Mouse (Mus musculus): ENCODE measurements at regions not wholly inside any gene's neighbourhood (a gene's known extent, or its start where the extent isn't known, plus 50 kb on each side); places are given as distances from the start of the nearest gene placed in this dataset.

GRCm38 (mm10) chr9:46824703-46825102 is 173.8 kb upstream of the Gm4791 start:
- no peak for DNase-seq (ENCODE audit: low spot score in 2 of 2)

GRCm38 (mm10) chr9:46819808-46820207 is 178.7 kb upstream of the Gm4791 start:
- no peak for DNase-seq (ENCODE audit: low spot score in 2 of 2)

- no peak for DNase-seq (ENCODE audit: low spot score in 2 of 2)
Measured at GRCm38 (mm10) chr9:46819376-46819775, 179.2 kb upstream of the Gm4791 start.

GRCm38 (mm10) chr9:46816126-46816525 is 182.4 kb upstream of the Gm4791 start:
- DNase-seq (ENCODE audit: low spot score in 2 of 2), result no peak

- DNase-seq (ENCODE audit: low spot score in 2 of 2), result peak; percentile 46 to 53
Measured at GRCm38 (mm10) chr9:46814478-46815241, 183.9 kb upstream of the Gm4791 start.

GRCm38 (mm10) chr9:46810266-46810665 is 188.3 kb upstream of the Gm4791 start:
- DNase-seq (ENCODE audit: low spot score in 2 of 2), result no peak

GRCm38 (mm10) chr9:46795446-46795845 is 203.1 kb upstream of the Gm4791 start:
- DNase-seq (ENCODE audit: low spot score in 2 of 2), result no peak

GRCm38 (mm10) chr9:46789036-46789435 is 209.5 kb upstream of the Gm4791 start:
- no peak for DNase-seq (ENCODE audit: low spot score in 2 of 2)

GRCm38 (mm10) chr9:46788456-46788855 is 210.1 kb upstream of the Gm4791 start:
- DNase-seq (ENCODE audit: low spot score in 2 of 2), result no peak

GRCm38 (mm10) chr9:46784355-46784975 is 214.1 kb upstream of the Gm4791 start:
- DNase-seq (ENCODE audit: low spot score in 2 of 2), result no peak

GRCm38 (mm10) chr9:46783597-46784354 is 214.8 kb upstream of the Gm4791 start:
- no peak for DNase-seq (ENCODE audit: low spot score in 2 of 2)

GRCm38 (mm10) chr9:46781681-46782080 is 216.9 kb upstream of the Gm4791 start:
- no peak for DNase-seq (ENCODE audit: low spot score in 2 of 2)

- no peak for DNase-seq (ENCODE audit: low spot score in 2 of 2)
Measured at GRCm38 (mm10) chr9:46778769-46779168, 219.8 kb upstream of the Gm4791 start.

- DNase-seq (ENCODE audit: low spot score in 2 of 2), result no peak
Measured at GRCm38 (mm10) chr9:46774821-46775220, 223.7 kb upstream of the Gm4791 start.

- DNase-seq (ENCODE audit: low spot score in 2 of 2), result no peak
Measured at GRCm38 (mm10) chr9:46760247-46760646, 238.3 kb upstream of the Gm4791 start.

- no peak for DNase-seq (ENCODE audit: low spot score in 2 of 2)
Measured at GRCm38 (mm10) chr9:46757005-46757672, 241.4 kb upstream of the Gm4791 start.

GRCm38 (mm10) chr9:46751981-46752380 is 246.6 kb upstream of the Gm4791 start:
- DNase-seq (ENCODE audit: low spot score in 2 of 2), result no peak

- no peak for DNase-seq (ENCODE audit: low spot score in 2 of 2)
Measured at GRCm38 (mm10) chr9:46749441-46749840, 249.1 kb upstream of the Gm4791 start.

GRCm38 (mm10) chr9:46746266-46746665 is 252.3 kb upstream of the Gm4791 start:
- DNase-seq (ENCODE audit: low spot score in 2 of 2), result no peak

- DNase-seq (ENCODE audit: low spot score in 2 of 2), result no peak
Measured at GRCm38 (mm10) chr9:46740496-46740895, 258.0 kb upstream of the Gm4791 start.

GRCm38 (mm10) chr9:46739341-46739740 is 259.2 kb upstream of the Gm4791 start:
- DNase-seq (ENCODE audit: low spot score in 2 of 2), result no peak

- DNase-seq (ENCODE audit: low spot score in 2 of 2), result no peak
Measured at GRCm38 (mm10) chr9:46738634-46739033, 259.9 kb upstream of the Gm4791 start.
